Comparison of ENCODE assay signal across 8 mouse cellular contexts in the genomic region with DNA sequence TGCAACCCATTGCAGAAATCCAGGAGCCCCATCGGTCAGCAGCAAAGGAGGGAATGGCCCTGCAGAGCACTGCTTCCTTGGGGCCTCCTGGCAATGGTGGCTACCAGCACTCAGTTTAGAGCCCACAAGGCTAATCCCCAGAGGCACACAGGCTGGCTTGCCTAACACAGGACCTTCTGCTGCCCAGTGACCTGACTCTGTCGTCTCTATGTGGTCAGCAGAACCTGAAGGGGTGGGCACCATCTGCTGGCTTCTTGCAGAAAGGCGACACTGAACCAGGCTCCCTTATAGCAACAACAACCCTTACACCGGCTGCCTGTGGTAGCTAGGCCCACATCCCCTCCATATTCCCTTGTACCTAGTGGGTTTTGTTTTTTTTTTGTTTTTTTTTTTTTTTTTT. TPM values are rescaled to one million over a fixed set of nuclear protein-coding genes. Genes with fewer than 3 reads are reported as not detected.
DNase-seq lines count a peak whose midpoint lies in the region; ATAC-seq and TF ChIP-seq lines count a peak whose summit lies in the region.

No protein-coding gene starts in this region.

- no peaks in the 10 kb centered on the region for H3K79me2 ChIP-seq in heart, adult 2 months (replicated peaks; ENCODE audit: control insufficient read depth, insufficient read depth, low read length)
- H3K79me2 ChIP-seq in CH12.LX (replicated peaks; ENCODE audit: control insufficient read depth, extremely low read depth, insufficient read depth, poor library complexity, severe bottlenecking): no peaks in the 10 kb centered on the region

- in situ Hi-C loops in CH12.LX (cut with MboI; ENCODE audit: low pct_ligation_motif_present, low pct_unique_long_range_greater_than_20kb, low sequenced_read_pairs): no loop called here

- TF ChIP-seq CTCF in heart, adult 2 months (IDR thresholded peaks at IDR 0.05): peak; percentile 44
- peak in 1 of 2 experiments; percentile 60; a peak in 2 of 4 replicates for TF ChIP-seq CTCF in CH12.LX (conservative IDR thresholded peaks at IDR 0.05 in 1 of 2, IDR thresholded peaks at IDR 0.05 in 1 of 2; ENCODE audit: low read depth in 2 of 2, low read length in 2 of 2)

- no peak overlapping the region for H3K27ac ChIP-seq in heart, adult 2 months
- H3K27ac ChIP-seq in CH12.LX (ENCODE audit: insufficient read depth, low read depth): no peak overlapping the region
- no peak overlapping the region for H3K27ac ChIP-seq in embryonic facial prominence, embryonic 11.5 days (replicated peaks; ENCODE audit: low read depth, low read length)
- H3K27ac ChIP-seq in lung, embryonic 16.5 days (ENCODE audit: low read length): no peak overlapping the region
- H3K27ac ChIP-seq in forebrain, embryonic 16.5 days (ENCODE audit: low read length): no peak overlapping the region

- TF ChIP-seq RAD21 in CH12.LX (IDR thresholded peaks at IDR 0.05; ENCODE audit: low read depth, low read length): peak; percentile 45

- 69% methylated on average over 4 of the region's 4 CpGs for WGBS in heart, adult 2 months
- WGBS in embryonic facial prominence, embryonic 11.5 days: 35% methylated on average over 4 of the region's 4 CpGs
- 48% methylated on average over 4 of the region's 4 CpGs for WGBS in lung, embryonic 16.5 days
- WGBS in forebrain, embryonic 16.5 days: 46% methylated on average over 4 of the region's 4 CpGs

- TF ChIP-seq EP300 in heart, adult 2 months (IDR thresholded peaks at IDR 0.05; ENCODE audit: insufficient read depth, low read depth, low read length): no peak
- no peak for TF ChIP-seq EP300 in CH12.LX (IDR thresholded peaks at IDR 0.05; ENCODE audit: low read length)

- no peaks in the 10 kb centered on the region for H3K36me3 ChIP-seq in heart, adult 2 months (ENCODE audit: control insufficient read depth, insufficient read depth, low read length)
- no peaks in the 10 kb centered on the region for H3K36me3 ChIP-seq in CH12.LX (replicated peaks in 1 of 2; ENCODE audit: control insufficient read depth in 1 of 2, insufficient read depth in 1 of 2, low read length in 1 of 2)
- H3K36me3 ChIP-seq in embryonic facial prominence, embryonic 11.5 days (replicated peaks; ENCODE audit: control insufficient read depth, insufficient read depth, low read depth, low read length): no peaks in the 10 kb centered on the region
- H3K36me3 ChIP-seq in lung, embryonic 16.5 days (ENCODE audit: control insufficient read depth, insufficient read depth, low read length): no peaks in the 10 kb centered on the region
- H3K36me3 ChIP-seq in forebrain, embryonic 16.5 days (ENCODE audit: control insufficient read depth, insufficient read depth): no peaks in the 10 kb centered on the region

- dilution Hi-C loops in CH12.LX (cut with MboI; ENCODE audit: extremely low pct_ligation_motif_present, extremely low pct_unique_long_range_greater_than_20kb, low sequenced_read_pairs): no loop called here

- no peak for TF ChIP-seq POLR2A in heart, adult 2 months (IDR thresholded peaks at IDR 0.05; ENCODE audit: insufficient read depth, low read depth, low read length)
- TF ChIP-seq POLR2A in CH12.LX (IDR thresholded peaks at IDR 0.05; ENCODE audit: low read depth, low read length): no peak

- no peak overlapping the region for H3K4me3 ChIP-seq in heart, adult 2 months
- H3K4me3 ChIP-seq in CH12.LX (replicated peaks in 1 of 3; ENCODE audit: low read depth in 2 of 3, low read length in 2 of 3, poor library complexity in 1 of 3): no peak overlapping the region
- no peak overlapping the region for H3K4me3 ChIP-seq in embryonic facial prominence, embryonic 11.5 days (ENCODE audit: low read depth, low read length)
- no peak overlapping the region for H3K4me3 ChIP-seq in lung, embryonic 16.5 days (ENCODE audit: low read length)
- no peak overlapping the region for H3K4me3 ChIP-seq in forebrain, embryonic 16.5 days (replicated peaks; ENCODE audit: low read length)

- H3K27me3 ChIP-seq in heart, adult 2 months (ENCODE audit: control insufficient read depth, insufficient read depth, low read length): no peaks in the 10 kb centered on the region
- peaks cover 17% of the 10 kb centered on the region for H3K27me3 ChIP-seq in CH12.LX (replicated peaks)
- no peaks in the 10 kb centered on the region for H3K27me3 ChIP-seq in embryonic facial prominence, embryonic 11.5 days (ENCODE audit: control insufficient read depth, insufficient read depth, low read length)
- no peaks in the 10 kb centered on the region for H3K27me3 ChIP-seq in lung, embryonic 16.5 days (ENCODE audit: control insufficient read depth, insufficient read depth, low read depth, low read length)
- H3K27me3 ChIP-seq in forebrain, embryonic 16.5 days (replicated peaks; ENCODE audit: control insufficient read depth, insufficient read depth, low read length): 0 out of 2 replicates have a peak, but pooled peaks cover 2% of the 10 kb centered on the region

- no peak for ATAC-seq in embryonic facial prominence, embryonic 11.5 days (replicated peaks; ENCODE audit: insufficient number of reproducible peaks, low FRiP score, low TSS enrichment, low read depth)
- ATAC-seq in lung, embryonic 16.5 days (ENCODE audit: low read depth): peak; percentile 42; the same call in 1 of the 2 replicates
- ATAC-seq in forebrain, embryonic 16.5 days: no peak

- DNase-seq in heart, adult 2 months: no peak
- DNase-seq in heart, adult 8-10 months (ENCODE audit: low spot score): no peak
- DNase-seq in CH12.LX (ENCODE audit: extremely low read depth): no peak
- DNase-seq in embryonic facial prominence, embryonic 11.5 days (ENCODE audit: low spot score): peak; percentile 49
- DNase-seq in layer of hippocampus, postnatal 10 days (ENCODE audit: low spot score in 2 of 2): no peak
- no peak for DNase-seq in gastrocnemius, postnatal 36 days

- intact Hi-C loops in heart, adult 2 months (cut with DNase I): loop anchor here (5.0 kb wide), 1 partner anchor 176 kb away; no protein-coding TSS in a partner anchor
- intact Hi-C loops in gastrocnemius, postnatal 36 days (cut with DNase I): no loop called here

- no peaks in the 10 kb centered on the region for H3K9me3 ChIP-seq in CH12.LX (replicated peaks; ENCODE audit: low read length)
- no peaks in the 10 kb centered on the region for H3K9me3 ChIP-seq in embryonic facial prominence, embryonic 11.5 days (replicated peaks; ENCODE audit: control insufficient read depth, low read length)
- H3K9me3 ChIP-seq in lung, embryonic 16.5 days (ENCODE audit: control insufficient read depth, low read length): no peaks in the 10 kb centered on the region
- H3K9me3 ChIP-seq in forebrain, embryonic 16.5 days (ENCODE audit: control insufficient read depth, low read length): no peaks in the 10 kb centered on the region

- H3K9ac ChIP-seq in heart, adult 2 months (ENCODE audit: low read depth, low read length): no peak overlapping the region
- no peak overlapping the region for H3K9ac ChIP-seq in CH12.LX (ENCODE audit: insufficient read depth, low read depth)
- no peak overlapping the region for H3K9ac ChIP-seq in embryonic facial prominence, embryonic 11.5 days (replicated peaks; ENCODE audit: low read length)
- no peak overlapping the region for H3K9ac ChIP-seq in lung, embryonic 16.5 days (ENCODE audit: low read length)
- H3K9ac ChIP-seq in forebrain, embryonic 16.5 days (replicated peaks; ENCODE audit: low read depth, low read length): no peak overlapping the region

- H3K4me1 ChIP-seq in heart, adult 2 months (ENCODE audit: control insufficient read depth, insufficient read depth, low read length): no peaks in the 10 kb centered on the region; the same call in 1 of the 2 replicates
- peaks cover 10 to 19% of the 10 kb centered on the region in 2 experiments for H3K4me1 ChIP-seq in CH12.LX (ENCODE audit: control insufficient read depth in 1 of 2, insufficient read depth in 2 of 2)
- peaks cover 3% of the 10 kb centered on the region; the same call in 1 of the 2 replicates for H3K4me1 ChIP-seq in embryonic facial prominence, embryonic 11.5 days (ENCODE audit: control insufficient read depth, insufficient read depth, low read length)
- peaks cover 36% of the 10 kb centered on the region for H3K4me1 ChIP-seq in lung, embryonic 16.5 days (replicated peaks; ENCODE audit: control insufficient read depth, insufficient read depth, low read length)
- H3K4me1 ChIP-seq in forebrain, embryonic 16.5 days (replicated peaks; ENCODE audit: control insufficient read depth, insufficient read depth, low read length): 0 out of 2 replicates have a peak, but pooled peaks cover 2% of the 10 kb centered on the region

- no peak overlapping the region for H3K4me2 ChIP-seq in CH12.LX (ENCODE audit: insufficient read depth, low read depth, poor library complexity, severe bottlenecking)
- H3K4me2 ChIP-seq in embryonic facial prominence, embryonic 11.5 days (ENCODE audit: low read depth, low read length): no peak overlapping the region
- no peak overlapping the region for H3K4me2 ChIP-seq in lung, embryonic 16.5 days (ENCODE audit: low read depth, low read length)
- no peak overlapping the region for H3K4me2 ChIP-seq in forebrain, embryonic 16.5 days (ENCODE audit: low read length)

TF ChIP-seq in CH12.LX, 34 proteins besides CTCF, POLR2A, EP300 and RAD21:
- TF ChIP-seq ELF1 (IDR thresholded peaks at IDR 0.05; ENCODE audit: low read depth, low read length): no peak
- no peak for TF ChIP-seq MAZ (IDR thresholded peaks at IDR 0.05; ENCODE audit: low read depth, low read length)
- no peak for TF ChIP-seq ZMIZ1 (IDR thresholded peaks at IDR 0.05; ENCODE audit: low read depth, low read length)
- TF ChIP-seq TBP (conservative IDR thresholded peaks at IDR 0.05; ENCODE audit: low read depth, low read length): no peak
- peak; percentile 62 for TF ChIP-seq SMC3 (IDR thresholded peaks at IDR 0.05; ENCODE audit: low read depth, low read length)

RNA-seq across cellular contexts. Expression of a gene that starts 50.2 kb away (rescaled TPM):
- 10 to 100 TPM in 1 of 2 experiments, 1 to 10 TPM in 1; 8.9 to 10.2 TPM for total RNA-seq in heart, adult 2 months (2021)
- 6.8 and 7.5 TPM in 2 replicates for polyA plus RNA-seq in heart, adult 2 months (2012; rRNA removed)
- total RNA-seq in heart, adult 8-10 months (2022): 10 to 100 TPM in 2 of 4 experiments, 1 to 10 TPM in 2; 8.1 to 12.5 (median 10.0) TPM
- total RNA-seq in CH12.LX (2012; rRNA removed) (0.08 TPM in 1 of 2 replicates, not detected in the other), CH12.LX (2014; rRNA removed) (not detected in 2 replicates)
- polyA plus RNA-seq in CH12.LX (2012; ENCODE audit: insufficient read length, low read depth): not detected in 2 replicates
- polyA plus RNA-seq in embryonic facial prominence, embryonic 11.5 days (2014; fragmentation: Nextera tagmentation; extraction: Ambion mirVana): 5.0 and 5.1 TPM in 2 replicates
- 14.8 and 16.8 TPM in 2 replicates for polyA plus RNA-seq in lung, embryonic 16.5 days (2015; fragmentation: Nextera tagmentation; extraction: Ambion mirVana)
- 10 to 100 TPM; 20.9 to 23.3 TPM for total RNA-seq in layer of hippocampus, postnatal 10 days (2021)
- 5.9 and 7.7 TPM in 2 replicates for polyA plus RNA-seq in forebrain, embryonic 16.5 days (2015; fragmentation: Nextera tagmentation; extraction: Ambion mirVana)
- 1 to 10 TPM; 2.5 to 3.1 TPM for total RNA-seq in gastrocnemius, postnatal 36 days (2021)
